Mouse (Mus musculus) embryonic facial prominence, embryonic 11.5 days (tissue): ENCODE measurements at regions not wholly inside any gene's neighbourhood (a gene's known extent, or its start where the extent isn't known, plus 50 kb on each side); places are given as distances from the start of the nearest gene placed in this dataset.

Experiments
- ATAC-seq: fragments of 200-750 bp; cut with Nextera tagmentation; replicated peaks from 2 replicates; pipeline ENCODE4 v1.8.0; 2017; ENCODE audit warnings: low read depth; ENCODE audit not compliant: insufficient number of reproducible peaks, low FRiP score, low TSS enrichment
- DNase-seq: peaks from one replicate; pipeline ENCODE4 v3.0.0-alpha.2; 2015; ENCODE audit warnings: low spot score
- H3K27ac ChIP-seq: fragments of 300-500 bp; sonication (generic); replicated peaks from 2 replicates; pipeline ENCODE4 v1.5.1; 2014; ENCODE audit warnings: mild to moderate bottlenecking, low read depth, low read length, control low read depth
- H3K27me3 ChIP-seq: fragments of 300-500 bp; sonication (generic); 2 replicates; pipeline ENCODE4 v1.6.1; 2014; ENCODE audit warnings: mild to moderate bottlenecking, low read length, moderate library complexity, mixed read lengths; ENCODE audit not compliant: control insufficient read depth, insufficient read depth
- H3K36me3 ChIP-seq: fragments of 300-500 bp; sonication (generic); replicated peaks from 2 replicates; pipeline ENCODE4 v1.6.1; 2014; ENCODE audit warnings: low read depth, mild to moderate bottlenecking, low read length, moderate library complexity, mixed read lengths; ENCODE audit not compliant: control insufficient read depth, insufficient read depth
- H3K4me1 ChIP-seq: fragments of 300-500 bp; sonication (generic); 2 replicates; pipeline ENCODE4 v1.6.1; 2014; ENCODE audit warnings: low read length, mixed read lengths; ENCODE audit not compliant: control insufficient read depth, insufficient read depth
- H3K4me2 ChIP-seq: fragments of 300-500 bp; sonication (generic); 2 replicates; pipeline ENCODE4 v1.6.1; 2014; ENCODE audit warnings: low read depth, mild to moderate bottlenecking, control low read depth, low read length, moderate library complexity
- H3K4me3 ChIP-seq: fragments of 300-500 bp; sonication (generic); 2 replicates; pipeline ENCODE4 v1.5.1; 2014; ENCODE audit warnings: low read depth, low read length, control low read depth
- H3K9ac ChIP-seq: fragments of 300-500 bp; sonication (generic); replicated peaks from 2 replicates; pipeline ENCODE4 v1.6.1; 2014; ENCODE audit warnings: mild to moderate bottlenecking, control low read depth, low read length
- H3K9me3 ChIP-seq: fragments of 300-500 bp; sonication (generic); replicated peaks from 2 replicates; pipeline ENCODE4 v1.6.1; 2016; ENCODE audit warnings: mild to moderate bottlenecking, low read length, inconsistent platforms, mixed read lengths; ENCODE audit not compliant: control insufficient read depth
- WGBS: fragments of 180-500 bp; shearing (Covaris S2); extraction: QIAGEN DNeasy Blood & Tissue Kit; methylation state at CpG from one replicate; pipeline ENCODE4 v1.1.7; 2014; 5-methylcytosine and 5-hydroxymethylcytosine counted together

GRCm38 (mm10) chr1:186909518-186910105 is 57.6 kb upstream of the D1Pas1 start:
- Histone ChIP-seq H3K4me2 (no peak overlapping the region), H3K27me3 (no peaks in the 10 kb centered on the region), H3K9me3 (no peaks in the 10 kb centered on the region), H3K4me1 (no peaks in the 10 kb centered on the region), H3K36me3 (no peaks in the 10 kb centered on the region), H3K27ac (no peak overlapping the region), H3K4me3 (no peak overlapping the region), H3K9ac (no peak overlapping the region)
- ATAC-seq (no peak), DNase-seq (no peak)
- 84% methylated on average over 9 of the region's 9 CpGs for WGBS

- no peaks in the 10 kb centered on the region for H3K36me3 ChIP-seq
- H3K4me2 ChIP-seq: no peak overlapping the region
- H3K9me3 ChIP-seq: no peaks in the 10 kb centered on the region
- H3K4me1 ChIP-seq: no peaks in the 10 kb centered on the region
- WGBS: 87% methylated on average over 9 of the region's 9 CpGs
- no peaks in the 10 kb centered on the region for H3K27me3 ChIP-seq
- no peak overlapping the region for H3K9ac ChIP-seq
- ATAC-seq (no peak), DNase-seq (no peak)
- H3K27ac ChIP-seq: no peak overlapping the region
- no peak overlapping the region for H3K4me3 ChIP-seq
Measured at GRCm38 (mm10) chr1:186909073-186909472, 58.1 kb upstream of the D1Pas1 start.

- Histone ChIP-seq H3K4me2 (no peak overlapping the region), H3K4me3 (no peak overlapping the region), H3K9me3 (no peaks in the 10 kb centered on the region), H3K4me1 (no peaks in the 10 kb centered on the region), H3K36me3 (no peaks in the 10 kb centered on the region), H3K9ac (no peak overlapping the region), H3K27me3 (no peaks in the 10 kb centered on the region), H3K27ac (no peak overlapping the region)
- 80% methylated on average over 10 of the region's 10 CpGs for WGBS
- ATAC-seq (no peak), DNase-seq (no peak)
Measured at GRCm38 (mm10) chr1:186907409-186908170, 59.6 kb upstream of the D1Pas1 start.

- Histone ChIP-seq H3K9me3 (no peaks in the 10 kb centered on the region), H3K27ac (no peak overlapping the region), H3K9ac (no peak overlapping the region), H3K4me3 (no peak overlapping the region), H3K4me1 (no peaks in the 10 kb centered on the region), H3K36me3 (no peaks in the 10 kb centered on the region), H3K4me2 (no peak overlapping the region), H3K27me3 (no peaks in the 10 kb centered on the region)
- no peak for DNase-seq
- 90% methylated on average over 7 of the region's 7 CpGs for WGBS
- no peak for ATAC-seq
Measured at GRCm38 (mm10) chr1:186905942-186906341, 61.3 kb upstream of the D1Pas1 start.

- Histone ChIP-seq H3K27ac (no peak overlapping the region), H3K9me3 (no peaks in the 10 kb centered on the region), H3K9ac (no peak overlapping the region), H3K4me1 (no peaks in the 10 kb centered on the region), H3K36me3 (no peaks in the 10 kb centered on the region), H3K4me2 (no peak overlapping the region), H3K4me3 (no peak overlapping the region), H3K27me3 (no peaks in the 10 kb centered on the region)
- ATAC-seq: no peak
- WGBS: 78% methylated on average over 6 of the region's 6 CpGs
- no peak for DNase-seq
Measured at GRCm38 (mm10) chr1:186901548-186901947, 65.7 kb upstream of the D1Pas1 start.

GRCm38 (mm10) chr1:186898203-186898602 is 69.0 kb upstream of the D1Pas1 start:
- H3K4me3 ChIP-seq: no peak overlapping the region
- H3K27ac ChIP-seq: no peak overlapping the region
- 82% methylated on average over 8 of the region's 8 CpGs for WGBS
- no peak overlapping the region for H3K4me2 ChIP-seq
- H3K36me3 ChIP-seq: no peaks in the 10 kb centered on the region
- no peaks in the 10 kb centered on the region for H3K4me1 ChIP-seq
- no peaks in the 10 kb centered on the region for H3K27me3 ChIP-seq
- ATAC-seq (no peak), DNase-seq (no peak)
- H3K9me3 ChIP-seq: no peaks in the 10 kb centered on the region
- no peak overlapping the region for H3K9ac ChIP-seq

GRCm38 (mm10) chr1:186889584-186889852 is 77.7 kb upstream of the D1Pas1 start:
- Histone ChIP-seq H3K4me1 (no peaks in the 10 kb centered on the region), H3K4me3 (no peak overlapping the region), H3K9ac (no peak overlapping the region), H3K27me3 (no peaks in the 10 kb centered on the region), H3K9me3 (no peaks in the 10 kb centered on the region), H3K27ac (no peak overlapping the region), H3K36me3 (no peaks in the 10 kb centered on the region), H3K4me2 (no peak overlapping the region)
- 50% methylated on average over 5 of the region's 5 CpGs for WGBS
- ATAC-seq (no peak), DNase-seq (no peak)

GRCm38 (mm10) chr1:186888767-186889583 is 78.2 kb upstream of the D1Pas1 start:
- Histone ChIP-seq H3K4me1 (no peaks in the 10 kb centered on the region), H3K4me3 (no peak overlapping the region), H3K9ac (no peak overlapping the region), H3K9me3 (no peaks in the 10 kb centered on the region), H3K4me2 (no peak overlapping the region), H3K27ac (no peak overlapping the region), H3K36me3 (no peaks in the 10 kb centered on the region), H3K27me3 (no peaks in the 10 kb centered on the region)
- ATAC-seq: peak; percentile 70; the same call in 1 of the 2 replicates
- peak; percentile 33 for DNase-seq
- 55% methylated on average over 11 of the region's 11 CpGs for WGBS
